Mouse (Mus musculus) T-helper 1 cell (primary cell): Measurements from ENCODE around the gene Uba2.

ENCODE experiments used
- in situ Hi-C: fragments of 300-600 bp; cut with MboI, MseI; formaldehyde crosslinking; loops from one replicate; pipeline ENCODE4 v1.15.1; 2025; ENCODE audit warnings: high pct_unique_total_duplicates

The Uba2 gene

GRCm38 (mm10) chr7:34167766-34168469, 1.5 kb downstream of the Uba2 start:
- in situ Hi-C loops: loop anchor here (10.0 kb wide), 1 partner anchor 177 kb away; no protein-coding TSS in a partner anchor

GRCm38 (mm10) chr7:34166850-34167249, 2.5 kb downstream of the Uba2 start:
- in situ Hi-C loops: loop anchor here (10.0 kb wide), 1 partner anchor 178 kb away; no protein-coding TSS in a partner anchor

GRCm38 (mm10) chr7:34165999-34166398, 3.4 kb downstream of the Uba2 start:
- in situ Hi-C loops: loop anchor here (10.0 kb wide), 1 partner anchor 179 kb away; no protein-coding TSS in a partner anchor

GRCm38 (mm10) chr7:34164671-34165070, 4.7 kb downstream of the Uba2 start:
- in situ Hi-C loops: loop anchor here (10.0 kb wide), 1 partner anchor 180 kb away; no protein-coding TSS in a partner anchor

GRCm38 (mm10) chr7:34159167-34159566, 10.2 kb downstream of the Uba2 start:
- in situ Hi-C loops: loop anchor here (5.0 kb wide), 1 partner anchor 58 kb away; no protein-coding TSS in a partner anchor

- in situ Hi-C loops: loop anchor here (5.0 kb wide), 1 partner anchor 59 kb away; no protein-coding TSS in a partner anchor
Observed at GRCm38 (mm10) chr7:34157994-34158393, 11.4 kb downstream of the Uba2 start.

GRCm38 (mm10) chr7:34147193-34147592, 22.2 kb downstream of the Uba2 start:
- in situ Hi-C loops: no loop called here

- in situ Hi-C loops: no loop called here
Observed at GRCm38 (mm10) chr7:34141123-34141522, 28.3 kb downstream of the Uba2 start.

- in situ Hi-C loops: no loop called here
Observed at GRCm38 (mm10) chr7:34139493-34139892, 29.9 kb downstream of the Uba2 start.

GRCm38 (mm10) chr7:34134336-34134735, 35.1 kb downstream of the Uba2 start:
- in situ Hi-C loops: no loop called here

GRCm38 (mm10) chr7:34133117-34133762, 36.2 kb downstream of the Uba2 start, which contains the start of gene Wtip:
Gene Wtip (minus strand): TSS chr7:34133268.
- in situ Hi-C loops: no loop called here

- in situ Hi-C loops: no loop called here
Observed at GRCm38 (mm10) chr7:34132355-34133079, 36.9 kb downstream of the Uba2 start.

GRCm38 (mm10) chr7:34131959-34132354, 37.4 kb downstream of the Uba2 start:
- in situ Hi-C loops: no loop called here

- in situ Hi-C loops: no loop called here
Observed at GRCm38 (mm10) chr7:34131118-34131517, 38.3 kb downstream of the Uba2 start.

- in situ Hi-C loops: no loop called here
Observed at GRCm38 (mm10) chr7:34126291-34126690, 43.1 kb downstream of the Uba2 start.

- in situ Hi-C loops: no loop called here
Observed at GRCm38 (mm10) chr7:34125346-34125745, 44.1 kb downstream of the Uba2 start.

- in situ Hi-C loops: loop anchor here (5.0 kb wide), 1 partner anchor 66 kb away; no protein-coding TSS in a partner anchor
Observed at GRCm38 (mm10) chr7:34122987-34123720, 46.2 kb downstream of the Uba2 start.

GRCm38 (mm10) chr7:34120636-34121035, 48.8 kb downstream of the Uba2 start:
- in situ Hi-C loops: loop anchor here (5.0 kb wide), 1 partner anchor 63 kb away; no protein-coding TSS in a partner anchor

GRCm38 (mm10) chr7:34116601-34117000, 52.8 kb downstream of the Uba2 start:
- in situ Hi-C loops: no loop called here

- in situ Hi-C loops: no loop called here
Observed at GRCm38 (mm10) chr7:34109190-34109589, 60.2 kb downstream of the Uba2 start.

GRCm38 (mm10) chr7:34101276-34101675, 68.1 kb downstream of the Uba2 start:
- in situ Hi-C loops: no loop called here
